Mouse (Mus musculus): ENCODE measurements around the gene Dmc1. TPM values are rescaled to one million over a fixed set of nuclear protein-coding genes. Genes with fewer than 3 reads are reported as not detected.

The Dmc1 gene
- polyA plus RNA-seq, 1 experiment from 2014 or later: 1.5 TPM

DNA sequence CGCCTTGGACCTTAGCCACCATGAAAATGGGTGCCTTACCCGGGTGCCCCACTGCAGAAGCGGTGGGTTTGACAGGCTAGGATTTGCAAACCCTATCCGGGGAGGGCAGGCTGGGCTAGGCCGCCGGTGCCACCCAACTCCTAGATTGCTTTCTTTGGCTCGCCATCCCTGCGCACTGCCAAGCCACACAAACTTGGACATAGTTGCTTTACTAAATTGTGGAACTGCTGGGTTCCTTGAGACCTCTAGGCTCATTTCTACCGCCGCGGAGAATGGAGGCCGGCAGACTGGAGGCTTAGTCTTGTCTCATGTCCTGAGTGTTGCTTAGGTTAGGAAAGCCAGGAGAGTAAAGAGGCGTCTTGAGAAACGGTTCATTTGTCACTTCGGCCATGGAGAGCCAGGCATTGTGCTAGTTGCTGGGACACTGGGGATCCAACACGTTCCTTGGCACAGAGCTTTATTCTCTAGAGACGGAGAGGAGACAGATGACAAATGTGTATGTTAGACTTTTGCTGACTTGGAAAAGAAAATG, 57.6 kb downstream of the Dmc1 start:
- ATAC-seq (ENCODE audit: low FRiP score): no peak; the same call in 1 of the 2 replicates
- Histone ChIP-seq H3K9ac (ENCODE audit: low read depth, low read length) (peak overlapping the region; percentile 83), H3K4me1 (replicated peaks; ENCODE audit: control insufficient read depth, insufficient read depth, low read length) (no peaks in the 10 kb centered on the region; the same call in 1 of the 2 replicates), H3K36me3 (ENCODE audit: control insufficient read depth, insufficient read depth, low read length) (peaks cover 5% of the 10 kb centered on the region; the same call in 1 of the 2 replicates), H3K4me2 (replicated peaks; ENCODE audit: low read depth, low read length) (peak overlapping the region; percentile 43), H3K4me3 (ENCODE audit: low read depth, low read length) (peak overlapping the region; percentile 94), H3K27ac (ENCODE audit: low read depth, low read length) (peak overlapping the region; percentile 93), H3K9me3 (ENCODE audit: control insufficient read depth, low read length) (no peaks in the 10 kb centered on the region), H3K27me3 (ENCODE audit: control insufficient read depth, insufficient read depth, low read length) (no peaks in the 10 kb centered on the region)
- no peak for DNase-seq (ENCODE audit: low spot score)
- 75% methylated on average over 17 of the region's 17 CpGs for WGBS

- peak within 1 kb of the TSS; percentile 97 for H3K27ac ChIP-seq (ENCODE audit: low read depth, low read length)
- peak within 1 kb of the TSS; percentile 94 for H3K4me3 ChIP-seq (ENCODE audit: low read depth, low read length)
- H3K4me2 ChIP-seq (replicated peaks; ENCODE audit: low read depth, low read length): peak within 1 kb of the TSS; percentile 78
- H3K36me3 ChIP-seq (ENCODE audit: control insufficient read depth, insufficient read depth, low read length): peaks cover 5% of the 10 kb centered on the region; the same call in 1 of the 2 replicates
- no peaks in the 10 kb centered on the region for H3K9me3 ChIP-seq (ENCODE audit: control insufficient read depth, low read length)
- no peaks in the 10 kb centered on the region for H3K27me3 ChIP-seq (ENCODE audit: control insufficient read depth, insufficient read depth, low read length)
- WGBS: 2% methylated on average over 82 of the region's 84 CpGs
- ATAC-seq (ENCODE audit: low FRiP score): peak; percentile 98
- H3K4me1 ChIP-seq (replicated peaks; ENCODE audit: control insufficient read depth, insufficient read depth, low read length): no peaks in the 10 kb centered on the region; the same call in 1 of the 2 replicates
- DNase-seq (ENCODE audit: low spot score): peak; percentile 99
- peak within 1 kb of the TSS; percentile 99 for H3K9ac ChIP-seq (ENCODE audit: low read depth, low read length)
Observed at GRCm38 (mm10) chr15:79546410-79547288, 58.3 kb downstream of the Dmc1 start, which contains the start of gene Ddx17. Gene Ddx17, minus strand, starts transcription at chr15:79546741.

DNA sequence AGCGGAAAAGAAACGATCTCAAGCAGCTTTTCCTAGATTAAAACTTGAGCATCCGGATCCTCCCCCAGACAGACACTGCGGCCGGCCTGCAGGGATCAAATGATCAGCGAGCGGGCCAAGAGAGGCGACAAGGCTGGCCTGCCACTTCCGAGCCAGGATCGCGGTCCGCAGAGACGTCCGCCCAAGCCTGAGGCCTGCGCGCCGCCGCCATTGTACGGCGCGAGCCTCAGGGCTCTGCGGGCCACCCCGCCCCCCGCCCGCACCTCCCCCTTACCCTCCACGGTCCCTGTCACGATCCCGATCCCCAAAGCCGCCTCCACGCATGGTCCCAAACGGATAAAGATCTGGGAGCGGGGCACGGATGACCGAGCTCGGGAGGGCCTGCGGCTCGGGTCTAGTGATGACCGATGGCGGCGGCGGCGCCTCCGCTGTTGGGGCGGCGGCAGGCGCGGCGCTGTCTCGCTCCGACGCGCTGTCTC, 58.9 kb downstream of the Dmc1 start:
- Histone ChIP-seq H3K9me3 (ENCODE audit: control insufficient read depth, low read length) (no peaks in the 10 kb centered on the region), H3K27me3 (ENCODE audit: control insufficient read depth, insufficient read depth, low read length) (no peaks in the 10 kb centered on the region), H3K27ac (ENCODE audit: low read depth, low read length) (peak overlapping the region; percentile 97), H3K36me3 (ENCODE audit: control insufficient read depth, insufficient read depth, low read length) (peaks cover 5% of the 10 kb centered on the region; the same call in 1 of the 2 replicates), H3K4me2 (replicated peaks; ENCODE audit: low read depth, low read length) (peak overlapping the region; percentile 78), H3K9ac (ENCODE audit: low read depth, low read length) (peak overlapping the region; percentile 99), H3K4me3 (ENCODE audit: low read depth, low read length) (peak overlapping the region; percentile 94), H3K4me1 (replicated peaks; ENCODE audit: control insufficient read depth, insufficient read depth, low read length) (no peaks in the 10 kb centered on the region; the same call in 1 of the 2 replicates)
- peak; percentile 83 for ATAC-seq (ENCODE audit: low FRiP score)
- no peak for DNase-seq (ENCODE audit: low spot score)
- under 1% methylated on average over 41 of the region's 52 CpGs for WGBS

DNA sequence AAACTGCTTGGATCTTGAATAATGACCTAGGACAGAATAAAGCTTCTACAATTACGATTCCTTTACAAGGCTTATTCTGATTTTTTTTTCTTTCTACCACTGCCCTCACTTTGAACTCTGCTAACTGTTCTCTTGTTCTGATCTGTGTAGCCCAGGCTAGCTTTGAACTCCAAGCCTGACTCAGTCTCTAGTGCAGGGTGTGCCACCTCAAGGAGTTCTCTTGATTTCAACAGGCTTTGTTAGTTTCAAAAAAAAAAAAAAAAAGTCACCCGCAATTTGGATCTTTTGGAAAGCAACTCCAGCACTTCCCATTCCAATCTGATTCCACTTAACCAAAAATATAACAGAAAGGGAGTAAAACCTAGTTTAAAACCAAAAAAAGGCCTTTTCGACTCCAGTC, 59.4 kb downstream of the Dmc1 start:
- WGBS: 7% methylated on average over 3 of the region's 3 CpGs
- DNase-seq (ENCODE audit: low spot score) (no peak), ATAC-seq (ENCODE audit: low FRiP score) (no peak)
- H3K4me2 ChIP-seq (replicated peaks; ENCODE audit: low read depth, low read length): peak overlapping the region; percentile 78
- peaks cover 10% of the 10 kb centered on the region for H3K36me3 ChIP-seq (ENCODE audit: control insufficient read depth, insufficient read depth, low read length)
- H3K9me3 ChIP-seq (ENCODE audit: control insufficient read depth, low read length): no peaks in the 10 kb centered on the region
- peak overlapping the region; percentile 94 for H3K4me3 ChIP-seq (ENCODE audit: low read depth, low read length)
- peak overlapping the region; percentile 97 for H3K27ac ChIP-seq (ENCODE audit: low read depth, low read length)
- no peaks in the 10 kb centered on the region for H3K27me3 ChIP-seq (ENCODE audit: control insufficient read depth, insufficient read depth, low read length)
- peak overlapping the region; percentile 99 for H3K9ac ChIP-seq (ENCODE audit: low read depth, low read length)
- H3K4me1 ChIP-seq (replicated peaks; ENCODE audit: control insufficient read depth, insufficient read depth, low read length): no peaks in the 10 kb centered on the region; the same call in 1 of the 2 replicates

DNA sequence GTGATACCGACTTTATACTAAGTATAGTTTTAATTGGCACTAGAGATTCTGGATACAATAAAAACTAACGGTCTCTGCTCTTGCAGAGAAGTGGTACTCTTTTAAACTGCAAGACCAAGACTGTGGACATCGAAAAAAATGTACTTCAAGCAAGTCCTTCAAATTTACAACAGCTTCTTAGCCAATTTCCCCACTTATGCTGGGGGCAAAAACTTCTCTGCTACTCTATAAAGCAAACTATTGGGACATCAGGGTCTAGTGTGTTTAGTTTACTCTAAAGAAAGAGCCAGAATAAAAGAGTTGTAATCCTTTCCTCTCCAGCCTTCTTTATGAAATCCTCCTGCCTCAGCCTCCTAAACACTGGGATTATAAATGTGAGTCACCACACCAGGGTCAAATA, 60.9 kb downstream of the Dmc1 start:
- 90% methylated on average over 3 of the region's 3 CpGs for WGBS
- Histone ChIP-seq H3K36me3 (ENCODE audit: control insufficient read depth, insufficient read depth, low read length) (peaks cover 10% of the 10 kb centered on the region), H3K9ac (ENCODE audit: low read depth, low read length) (no peak overlapping the region), H3K4me2 (replicated peaks; ENCODE audit: low read depth, low read length) (peak overlapping the region; percentile 1; the same call in 1 of the 2 replicates), H3K4me3 (ENCODE audit: low read depth, low read length) (0 out of 2 replicates have a peak overlapping the region, but pooled peaks have one; percentile 94), H3K4me1 (replicated peaks; ENCODE audit: control insufficient read depth, insufficient read depth, low read length) (no peaks in the 10 kb centered on the region; the same call in 1 of the 2 replicates), H3K27me3 (ENCODE audit: control insufficient read depth, insufficient read depth, low read length) (no peaks in the 10 kb centered on the region), H3K9me3 (ENCODE audit: control insufficient read depth, low read length) (no peaks in the 10 kb centered on the region), H3K27ac (ENCODE audit: low read depth, low read length) (no peak overlapping the region)
- ATAC-seq (ENCODE audit: low FRiP score) (no peak), DNase-seq (ENCODE audit: low spot score) (no peak)

DNA sequence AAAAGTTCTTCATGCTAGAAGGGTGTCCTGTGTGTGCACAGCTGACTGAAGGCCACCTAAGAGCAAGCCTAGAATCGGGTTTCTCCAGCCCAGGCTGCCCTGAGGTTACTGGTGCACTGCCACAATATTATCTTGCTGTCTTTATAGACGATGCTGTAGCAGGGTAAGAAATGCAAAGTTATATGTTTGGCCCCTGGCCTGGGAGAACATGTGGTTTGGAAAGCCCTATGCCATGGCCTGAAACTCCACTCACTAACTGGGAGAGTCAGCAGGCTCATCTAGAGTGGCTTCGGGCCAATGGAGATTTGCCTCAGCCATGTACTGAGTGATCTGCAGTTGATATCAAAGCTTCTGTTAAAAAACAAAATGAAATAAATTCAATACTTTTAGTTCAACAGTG, 71.1 kb downstream of the Dmc1 start:
- DNase-seq (ENCODE audit: low spot score) (no peak), ATAC-seq (ENCODE audit: low FRiP score) (no peak)
- no peaks in the 10 kb centered on the region for H3K4me1 ChIP-seq (replicated peaks; ENCODE audit: control insufficient read depth, insufficient read depth, low read length)
- no peaks in the 10 kb centered on the region for H3K9me3 ChIP-seq (ENCODE audit: control insufficient read depth, low read length)
- WGBS: 93% methylated on average over 3 of the region's 3 CpGs
- peaks cover 44% of the 10 kb centered on the region for H3K36me3 ChIP-seq (ENCODE audit: control insufficient read depth, insufficient read depth, low read length)
- no peak overlapping the region for H3K4me2 ChIP-seq (replicated peaks; ENCODE audit: low read depth, low read length)
- H3K27ac ChIP-seq (ENCODE audit: low read depth, low read length): no peak overlapping the region
- H3K9ac ChIP-seq (ENCODE audit: low read depth, low read length): no peak overlapping the region
- no peak overlapping the region for H3K4me3 ChIP-seq (ENCODE audit: low read depth, low read length)
- H3K27me3 ChIP-seq (ENCODE audit: control insufficient read depth, insufficient read depth, low read length): no peaks in the 10 kb centered on the region

DNA sequence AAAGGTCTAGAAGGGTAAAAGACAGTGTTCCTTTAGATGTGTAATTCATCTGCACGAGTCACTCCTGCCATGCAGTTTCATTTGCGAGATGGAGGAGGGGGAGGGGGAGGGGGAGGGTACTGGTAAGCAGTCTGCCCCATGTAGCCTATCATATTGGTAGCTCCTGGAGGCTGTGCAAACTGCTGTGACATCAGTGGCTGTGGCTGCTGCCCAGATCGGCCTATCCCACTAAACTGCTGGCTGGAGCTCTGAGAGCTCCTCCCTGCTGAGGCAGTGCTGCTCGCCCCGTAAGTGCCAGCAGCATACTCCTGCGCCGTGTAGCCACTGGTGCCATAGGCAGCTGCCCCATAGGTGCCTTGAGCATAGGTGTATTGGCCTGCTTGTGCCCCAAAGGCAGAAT, 75.0 kb downstream of the Dmc1 start:
- H3K27me3 ChIP-seq (ENCODE audit: control insufficient read depth, insufficient read depth, low read length): no peaks in the 10 kb centered on the region

DNA sequence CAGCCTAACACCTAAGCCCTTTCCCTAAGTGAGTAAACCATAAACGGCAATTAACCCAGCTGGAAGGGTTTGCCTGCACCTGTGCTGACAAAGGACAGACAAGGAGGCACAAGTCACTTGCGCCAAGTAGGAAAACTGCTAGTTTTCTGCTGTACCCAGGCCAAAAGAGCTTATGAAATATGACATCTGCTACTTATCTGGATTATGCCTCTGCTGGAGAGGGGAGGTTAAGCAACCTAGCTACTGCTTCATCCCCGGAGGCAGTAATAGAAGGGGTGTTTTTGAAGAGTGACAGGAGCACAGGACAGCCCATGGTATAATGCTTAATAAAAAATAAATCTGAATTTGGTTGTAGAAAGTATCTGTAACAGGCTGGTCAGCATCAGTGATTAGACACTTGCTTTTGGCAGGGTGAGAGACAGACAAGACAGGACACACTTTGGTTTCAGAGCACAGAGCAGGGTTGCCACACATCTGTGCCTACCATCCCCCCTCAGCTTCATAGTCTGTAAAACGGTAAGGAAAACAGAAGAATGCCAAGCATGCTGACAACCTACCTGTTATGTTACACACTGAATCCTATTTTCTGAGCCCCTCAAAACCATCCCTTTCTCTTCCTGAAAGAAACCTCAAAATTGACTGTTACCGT, 76.8 kb downstream of the Dmc1 start:
- Histone ChIP-seq H3K4me1 (replicated peaks; ENCODE audit: control insufficient read depth, insufficient read depth, low read length) (no peaks in the 10 kb centered on the region), H3K4me3 (ENCODE audit: low read depth, low read length) (no peak overlapping the region), H3K9me3 (ENCODE audit: control insufficient read depth, low read length) (no peaks in the 10 kb centered on the region), H3K4me2 (replicated peaks; ENCODE audit: low read depth, low read length) (no peak overlapping the region), H3K9ac (ENCODE audit: low read depth, low read length) (no peak overlapping the region), H3K27me3 (ENCODE audit: control insufficient read depth, insufficient read depth, low read length) (no peaks in the 10 kb centered on the region), H3K27ac (ENCODE audit: low read depth, low read length) (no peak overlapping the region), H3K36me3 (ENCODE audit: control insufficient read depth, insufficient read depth, low read length) (peaks cover 36% of the 10 kb centered on the region)
- no peak for DNase-seq (ENCODE audit: low spot score)
- WGBS: 84% methylated on average over 5 of the region's 5 CpGs
- no peak for ATAC-seq (ENCODE audit: low FRiP score)

More for the DNA sequence above, 75.0 kb downstream of the Dmc1 start:
- no peaks in the 10 kb centered on the region for H3K4me1 ChIP-seq (replicated peaks; ENCODE audit: control insufficient read depth, insufficient read depth, low read length)
- H3K4me2 ChIP-seq (replicated peaks; ENCODE audit: low read depth, low read length): no peak overlapping the region
- no peak overlapping the region for H3K4me3 ChIP-seq (ENCODE audit: low read depth, low read length)
- 77% methylated on average over 7 of the region's 7 CpGs for WGBS
- H3K27ac ChIP-seq (ENCODE audit: low read depth, low read length): no peak overlapping the region
- peaks cover 45% of the 10 kb centered on the region for H3K36me3 ChIP-seq (ENCODE audit: control insufficient read depth, insufficient read depth, low read length)
- no peak overlapping the region for H3K9ac ChIP-seq (ENCODE audit: low read depth, low read length)
- DNase-seq (ENCODE audit: low spot score) (no peak), ATAC-seq (ENCODE audit: low FRiP score) (no peak; the same call in 1 of the 2 replicates)
- H3K9me3 ChIP-seq (ENCODE audit: control insufficient read depth, low read length): no peaks in the 10 kb centered on the region
